Mouse (Mus musculus): Measurements from ENCODE around the gene Slain1. TPM values are rescaled to one million over a fixed set of nuclear protein-coding genes. Genes with fewer than 3 reads are reported as not detected.

Slain1 gene
- 19.9 and 22.8 TPM in 2 replicates for polyA plus RNA-seq (2016; fragmentation: Nextera tagmentation; extraction: Ambion mirVana)

DNA sequence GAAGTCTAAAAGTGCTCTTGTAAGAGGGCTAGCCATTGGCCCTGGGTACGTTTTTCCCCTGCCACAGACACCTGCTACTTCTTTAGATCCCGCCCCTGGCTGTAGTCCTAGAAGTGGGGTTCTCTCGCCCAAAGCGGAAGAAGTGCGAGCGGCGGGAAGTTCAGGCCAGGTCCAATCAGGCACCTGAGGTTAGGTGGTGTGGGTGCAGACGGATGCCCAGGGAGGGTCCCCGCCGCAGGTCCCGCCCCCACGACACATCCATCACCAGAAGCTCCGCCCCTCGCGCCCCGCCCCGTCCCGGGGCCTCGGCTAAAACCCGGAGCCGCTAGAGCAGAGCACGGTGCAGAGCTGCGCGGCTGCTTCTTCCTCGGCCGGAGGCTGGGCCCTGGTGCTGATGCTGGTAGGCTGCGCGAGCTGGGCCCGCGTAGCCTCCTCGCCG lies at the start of gene Slain1:
Gene Slain1 (plus strand): TSS at position 333 of the 439 bp plus-strand sequence.
- under 1% methylated on average over 31 of the region's 32 CpGs for WGBS
- Histone ChIP-seq H3K9ac (peak within 1 kb of the TSS; percentile 97), H3K27ac (peak within 1 kb of the TSS; percentile 96), H3K9me3 (replicated peaks) (no peaks in the 10 kb centered on the region), H3K4me1 (peaks cover 33% of the 10 kb centered on the region), H3K36me3 (no peaks in the 10 kb centered on the region), H3K27me3 (no peaks in the 10 kb centered on the region), H3K4me2 (replicated peaks) (peak within 1 kb of the TSS; percentile 66), H3K4me3 (peak within 1 kb of the TSS; percentile 76)
- ATAC-seq (ENCODE audit: low FRiP score), result peak; percentile 97

DNA sequence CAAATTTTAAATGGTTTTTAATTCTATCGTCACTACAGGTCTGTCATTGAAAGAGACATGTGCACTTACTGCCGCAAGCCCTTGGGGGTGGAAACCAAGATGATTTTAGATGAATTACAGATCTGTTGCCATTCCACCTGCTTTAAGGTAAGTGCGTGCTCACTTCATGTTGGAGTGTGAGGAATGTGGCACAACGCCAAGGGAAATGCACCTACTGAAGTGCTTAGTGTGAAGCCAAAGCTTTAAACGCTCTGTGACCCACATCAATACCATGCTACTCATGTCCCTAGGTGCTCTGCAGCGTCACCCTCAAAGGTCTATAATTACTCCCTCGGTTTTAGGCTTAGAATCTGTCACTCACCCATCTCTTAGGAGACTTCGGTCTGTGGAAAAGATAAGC lies 42.0 kb upstream of the Slain1 start:
- Histone ChIP-seq H3K4me1 (no peaks in the 10 kb centered on the region), H3K9me3 (replicated peaks) (no peaks in the 10 kb centered on the region), H3K9ac (no peak overlapping the region), H3K27ac (no peak overlapping the region), H3K36me3 (no peaks in the 10 kb centered on the region), H3K27me3 (no peaks in the 10 kb centered on the region), H3K4me2 (replicated peaks) (no peak overlapping the region), H3K4me3 (no peak overlapping the region)
- no peak for ATAC-seq (ENCODE audit: low FRiP score)
- 85% methylated on average over 8 of the region's 8 CpGs for WGBS

DNA sequence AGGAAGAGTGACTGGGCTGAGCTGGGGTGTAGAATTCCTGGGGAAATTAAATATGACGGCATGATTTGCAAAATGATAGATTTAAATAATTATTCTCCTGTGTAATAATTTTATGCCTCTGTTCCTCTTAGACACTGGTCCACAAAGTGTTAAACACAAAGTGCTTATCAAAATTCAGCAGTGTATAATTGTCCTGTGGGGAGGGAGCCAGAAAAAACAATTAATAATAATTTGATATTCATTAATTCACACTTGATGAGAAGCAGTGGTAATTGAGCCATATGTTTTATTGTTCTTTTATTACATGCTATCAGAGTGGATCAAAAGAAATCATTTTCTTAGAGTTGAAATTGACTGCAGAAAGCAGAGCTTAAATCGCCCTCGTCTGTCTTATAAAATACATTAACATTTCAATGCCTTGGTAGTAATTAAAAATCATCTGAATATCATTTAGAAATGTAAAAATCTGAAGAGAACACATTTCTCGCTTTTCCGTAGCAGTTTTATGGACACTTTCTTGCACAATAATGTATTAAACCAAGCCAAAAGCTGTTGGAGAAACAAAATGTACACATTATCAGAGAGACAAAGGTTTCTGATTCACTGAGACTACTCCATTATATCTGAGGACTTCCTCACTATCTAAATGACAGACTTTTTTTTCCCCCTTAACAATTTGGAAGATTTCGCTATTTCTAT lies 36.3 kb upstream of the Slain1 start:
- WGBS, result 71% methylated on average over 6 of the region's 6 CpGs
- H3K9ac ChIP-seq, result no peak overlapping the region
- H3K9me3 ChIP-seq (replicated peaks), result no peaks in the 10 kb centered on the region
- H3K27me3 ChIP-seq, result no peaks in the 10 kb centered on the region
- no peak; the same call in 1 of the 2 replicates for ATAC-seq (ENCODE audit: low FRiP score)
- H3K4me3 ChIP-seq, result no peak overlapping the region
- no peak overlapping the region for H3K27ac ChIP-seq
- no peaks in the 10 kb centered on the region for H3K36me3 ChIP-seq
- H3K4me1 ChIP-seq, result no peaks in the 10 kb centered on the region
- H3K4me2 ChIP-seq (replicated peaks), result no peak overlapping the region

DNA sequence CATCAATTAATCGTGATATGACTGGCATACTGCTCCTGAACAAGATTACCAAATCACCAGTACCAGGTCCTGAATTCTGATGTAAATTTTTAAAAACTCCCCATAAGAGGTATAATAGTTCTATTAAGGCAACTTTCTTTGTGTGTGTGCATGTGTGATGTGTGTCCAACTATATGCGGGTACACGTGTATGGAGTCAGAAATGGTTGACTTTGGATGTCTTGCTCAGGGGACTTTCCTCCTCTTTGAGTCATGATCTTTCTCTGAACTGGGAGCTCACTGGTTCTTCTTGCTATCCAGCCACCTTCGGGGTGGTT lies 35.8 kb upstream of the Slain1 start:
- Histone ChIP-seq H3K36me3 (no peaks in the 10 kb centered on the region), H3K4me2 (replicated peaks) (no peak overlapping the region), H3K27me3 (no peaks in the 10 kb centered on the region), H3K27ac (no peak overlapping the region), H3K4me3 (no peak overlapping the region), H3K4me1 (no peaks in the 10 kb centered on the region), H3K9ac (no peak overlapping the region), H3K9me3 (replicated peaks) (no peaks in the 10 kb centered on the region)
- ATAC-seq (ENCODE audit: low FRiP score), result no peak
- 91% methylated on average over 4 of the region's 4 CpGs for WGBS

DNA sequence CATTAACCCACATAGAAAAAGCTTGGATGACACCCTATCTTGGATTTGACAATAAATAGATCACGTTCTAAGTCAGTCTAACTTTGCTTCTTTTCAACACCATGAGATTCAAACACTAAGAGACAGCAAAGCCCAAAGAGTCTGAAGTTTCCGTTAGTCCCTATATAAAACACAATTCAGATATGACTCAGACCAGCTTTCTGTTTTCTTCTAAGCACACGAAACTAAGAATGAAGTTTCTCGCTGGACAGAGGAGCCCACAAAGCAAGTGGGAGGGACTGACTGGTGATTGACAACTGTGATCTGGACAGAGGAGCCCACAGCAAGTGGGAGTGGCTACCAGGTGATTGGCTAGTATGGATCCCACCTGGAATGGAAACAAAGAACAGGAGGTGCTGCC lies 30.3 kb upstream of the Slain1 start:
- no peaks in the 10 kb centered on the region for H3K9me3 ChIP-seq (replicated peaks)
- 88% methylated on average over 4 of the region's 4 CpGs for WGBS
- H3K4me3 ChIP-seq, result no peak overlapping the region
- ATAC-seq (ENCODE audit: low FRiP score), result no peak
- H3K27me3 ChIP-seq, result no peaks in the 10 kb centered on the region
- H3K27ac ChIP-seq, result no peak overlapping the region
- H3K9ac ChIP-seq, result no peak overlapping the region
- H3K36me3 ChIP-seq, result no peaks in the 10 kb centered on the region
- H3K4me1 ChIP-seq, result no peaks in the 10 kb centered on the region
- H3K4me2 ChIP-seq (replicated peaks), result no peak overlapping the region

DNA sequence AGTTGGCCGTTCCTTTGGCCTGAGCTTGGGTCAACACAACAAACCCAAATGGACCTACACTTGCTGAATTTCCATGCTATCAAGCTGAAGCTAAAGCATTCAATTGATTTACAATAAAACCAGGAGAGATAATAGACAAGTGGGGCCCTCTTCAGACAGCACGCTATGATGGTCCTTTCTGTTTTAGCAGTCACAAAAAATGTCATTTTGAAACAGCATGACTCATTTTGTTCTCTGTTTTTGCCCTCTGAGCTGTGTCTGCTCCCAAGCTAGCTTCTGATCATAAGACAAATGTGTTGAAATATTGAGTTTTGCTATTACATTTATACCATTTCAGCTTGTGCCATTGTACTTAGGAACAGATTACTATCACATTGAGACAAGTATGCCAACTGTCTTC lies 28.8 kb upstream of the Slain1 start:
- no peaks in the 10 kb centered on the region for H3K4me1 ChIP-seq
- no peak overlapping the region for H3K4me2 ChIP-seq (replicated peaks)
- H3K36me3 ChIP-seq, result no peaks in the 10 kb centered on the region
- no peak overlapping the region for H3K4me3 ChIP-seq
- ATAC-seq (ENCODE audit: low FRiP score), result no peak
- no peaks in the 10 kb centered on the region for H3K9me3 ChIP-seq (replicated peaks)
- no peak overlapping the region for H3K27ac ChIP-seq
- 88% methylated on average over 2 of the region's 2 CpGs for WGBS
- no peak overlapping the region for H3K9ac ChIP-seq
- H3K27me3 ChIP-seq, result no peaks in the 10 kb centered on the region

DNA sequence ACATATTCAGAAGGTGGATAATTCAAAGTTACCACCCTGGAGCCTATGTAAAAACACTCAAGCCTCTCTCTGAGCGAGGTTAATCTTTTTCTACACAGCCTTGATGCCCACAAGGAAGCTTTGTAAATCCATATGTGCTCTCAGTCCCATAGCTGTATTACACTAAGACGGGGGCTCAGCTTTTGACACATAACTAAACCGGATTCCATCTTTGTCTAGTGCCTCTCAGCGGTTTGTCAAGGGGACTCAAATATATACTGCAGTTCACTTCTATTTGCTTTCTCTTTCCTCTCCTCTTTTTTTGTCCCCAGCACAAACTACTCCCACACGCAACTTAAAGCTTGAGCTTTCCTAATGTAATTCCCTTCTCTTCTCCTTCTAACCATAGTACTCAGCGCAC lies 23.9 kb upstream of the Slain1 start:
- no peak overlapping the region for H3K9ac ChIP-seq
- 91% methylated on average over 6 of the region's 6 CpGs for WGBS
- H3K4me2 ChIP-seq (replicated peaks), result no peak overlapping the region
- no peaks in the 10 kb centered on the region for H3K4me1 ChIP-seq
- H3K9me3 ChIP-seq (replicated peaks), result no peaks in the 10 kb centered on the region
- H3K4me3 ChIP-seq, result no peak overlapping the region
- H3K27ac ChIP-seq, result no peak overlapping the region
- no peaks in the 10 kb centered on the region for H3K36me3 ChIP-seq
- no peaks in the 10 kb centered on the region for H3K27me3 ChIP-seq
- no peak for ATAC-seq (ENCODE audit: low FRiP score)

DNA sequence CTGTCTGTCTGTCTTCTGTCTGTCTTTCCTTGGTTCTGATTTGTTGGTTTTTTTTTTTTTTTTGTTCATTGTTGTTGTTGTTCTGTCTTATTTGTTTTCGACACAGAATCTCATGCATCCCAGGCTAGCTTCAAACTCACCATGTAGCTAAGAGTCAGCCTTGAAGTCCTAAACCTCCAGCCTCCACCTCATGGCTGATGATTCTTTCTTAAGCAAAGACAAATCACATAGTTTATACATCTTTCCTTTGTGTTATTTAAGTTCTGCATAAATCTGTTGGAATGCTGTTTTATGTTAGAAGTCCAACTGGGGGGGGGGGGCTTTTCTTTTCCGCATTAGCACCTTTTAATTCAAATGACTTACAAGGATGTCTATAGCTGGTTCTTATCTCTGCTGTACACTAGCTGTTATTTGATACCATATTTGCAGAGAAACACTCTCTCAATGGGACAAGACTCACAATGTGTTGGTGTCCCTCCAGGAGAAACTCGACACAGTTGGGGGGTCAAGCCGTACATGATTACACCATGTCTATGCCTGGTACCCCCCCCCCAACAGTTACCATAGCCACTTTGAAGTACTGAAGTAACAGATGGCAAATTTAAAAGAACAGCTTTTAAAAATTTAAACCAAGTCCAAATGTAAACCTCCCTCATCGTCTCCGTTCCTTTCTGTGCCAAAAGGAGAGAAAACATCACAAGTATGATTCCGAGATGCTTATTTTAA lies 20.2 kb upstream of the Slain1 start:
- 88% methylated on average over 7 of the region's 7 CpGs for WGBS
- Histone ChIP-seq H3K4me2 (replicated peaks) (no peak overlapping the region), H3K27ac (no peak overlapping the region), H3K27me3 (no peaks in the 10 kb centered on the region), H3K4me1 (no peaks in the 10 kb centered on the region), H3K4me3 (no peak overlapping the region), H3K9ac (no peak overlapping the region), H3K36me3 (no peaks in the 10 kb centered on the region), H3K9me3 (replicated peaks) (0 out of 2 replicates have a peak, but pooled peaks cover 3% of the 10 kb centered on the region)
- no peak for ATAC-seq (ENCODE audit: low FRiP score)

DNA sequence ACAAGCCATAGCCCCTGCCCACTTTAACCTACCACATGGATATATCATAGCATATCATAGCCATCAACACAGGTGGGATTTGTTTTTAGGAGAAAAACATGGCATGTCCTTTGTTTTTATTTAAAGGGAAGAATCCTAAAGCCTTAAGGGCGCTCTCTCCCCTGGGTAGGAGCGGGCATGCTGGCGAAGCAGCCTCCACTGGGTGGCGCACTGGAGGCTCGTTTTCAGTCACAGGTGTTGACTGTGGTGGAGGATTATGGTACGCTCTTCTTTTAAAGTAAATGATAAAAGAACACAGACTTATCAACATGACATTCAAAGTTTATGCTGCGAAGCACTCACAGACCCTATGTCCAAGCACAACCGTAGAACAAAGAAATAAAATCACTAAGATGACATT lies 19.5 kb upstream of the Slain1 start:
- no peak overlapping the region for H3K4me3 ChIP-seq
- H3K9ac ChIP-seq, result no peak overlapping the region
- H3K9me3 ChIP-seq (replicated peaks), result 0 out of 2 replicates have a peak, but pooled peaks cover 3% of the 10 kb centered on the region
- no peak overlapping the region for H3K27ac ChIP-seq
- no peak for ATAC-seq (ENCODE audit: low FRiP score)
- H3K4me2 ChIP-seq (replicated peaks), result no peak overlapping the region
- H3K4me1 ChIP-seq, result no peaks in the 10 kb centered on the region
- H3K27me3 ChIP-seq, result no peaks in the 10 kb centered on the region
- 87% methylated on average over 8 of the region's 8 CpGs for WGBS
- no peaks in the 10 kb centered on the region for H3K36me3 ChIP-seq

DNA sequence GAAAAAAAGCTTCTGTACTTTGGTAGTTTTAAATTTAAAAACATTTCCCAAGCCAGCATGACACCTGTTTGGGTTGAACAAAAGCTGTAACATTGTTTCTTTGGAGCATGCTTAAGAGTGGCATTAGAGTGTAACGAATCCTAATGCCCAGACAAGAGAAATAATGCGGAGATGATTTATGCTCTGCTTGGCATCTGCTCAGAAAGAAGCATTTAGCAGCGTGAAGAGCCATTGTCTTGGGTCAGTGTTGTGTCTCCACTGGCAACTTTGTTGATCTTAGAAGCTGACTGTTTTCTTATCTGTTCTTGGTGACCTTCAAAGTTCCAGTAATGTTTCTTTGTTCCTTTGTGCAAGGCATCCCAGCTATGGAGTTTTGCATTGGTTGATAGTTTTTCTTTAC lies 6.1 kb upstream of the Slain1 start:
- ATAC-seq (ENCODE audit: low FRiP score), result no peak
- Histone ChIP-seq H3K27me3 (no peaks in the 10 kb centered on the region), H3K4me1 (peaks cover 11% of the 10 kb centered on the region), H3K36me3 (no peaks in the 10 kb centered on the region), H3K4me2 (replicated peaks) (no peak overlapping the region), H3K4me3 (no peak overlapping the region), H3K9me3 (replicated peaks) (no peaks in the 10 kb centered on the region), H3K9ac (no peak overlapping the region), H3K27ac (no peak overlapping the region)
- 39% methylated on average over 3 of the region's 3 CpGs for WGBS

DNA sequence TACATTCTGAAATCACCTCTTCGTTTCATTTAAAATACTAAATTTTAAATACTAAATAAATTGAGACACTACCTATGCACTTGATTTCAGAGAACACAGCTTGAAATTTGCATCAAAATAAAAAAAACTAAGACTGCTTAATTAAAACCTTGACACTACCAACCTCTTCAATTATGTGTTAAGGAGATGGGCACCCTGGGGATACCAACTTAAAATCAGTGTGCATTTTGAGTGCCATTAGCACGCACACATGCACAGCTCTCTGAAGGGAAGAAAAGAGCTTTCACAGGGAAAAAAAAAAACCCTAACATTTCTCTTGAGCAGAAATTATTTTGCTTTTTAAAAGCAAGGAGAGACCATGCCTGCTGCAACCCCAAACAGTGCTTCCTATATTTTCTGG lies 2.0 kb upstream of the Slain1 start:
- no peaks in the 10 kb centered on the region for H3K27me3 ChIP-seq
- H3K9me3 ChIP-seq (replicated peaks), result no peaks in the 10 kb centered on the region
- no peaks in the 10 kb centered on the region for H3K36me3 ChIP-seq
- H3K4me3 ChIP-seq, result no peak overlapping the region
- peaks cover 32% of the 10 kb centered on the region for H3K4me1 ChIP-seq
- no peak overlapping the region for H3K4me2 ChIP-seq (replicated peaks)
- 50% methylated on average over 2 of the region's 2 CpGs for WGBS
- no peak overlapping the region for H3K27ac ChIP-seq
- ATAC-seq (ENCODE audit: low FRiP score), result no peak
- no peak overlapping the region for H3K9ac ChIP-seq

DNA sequence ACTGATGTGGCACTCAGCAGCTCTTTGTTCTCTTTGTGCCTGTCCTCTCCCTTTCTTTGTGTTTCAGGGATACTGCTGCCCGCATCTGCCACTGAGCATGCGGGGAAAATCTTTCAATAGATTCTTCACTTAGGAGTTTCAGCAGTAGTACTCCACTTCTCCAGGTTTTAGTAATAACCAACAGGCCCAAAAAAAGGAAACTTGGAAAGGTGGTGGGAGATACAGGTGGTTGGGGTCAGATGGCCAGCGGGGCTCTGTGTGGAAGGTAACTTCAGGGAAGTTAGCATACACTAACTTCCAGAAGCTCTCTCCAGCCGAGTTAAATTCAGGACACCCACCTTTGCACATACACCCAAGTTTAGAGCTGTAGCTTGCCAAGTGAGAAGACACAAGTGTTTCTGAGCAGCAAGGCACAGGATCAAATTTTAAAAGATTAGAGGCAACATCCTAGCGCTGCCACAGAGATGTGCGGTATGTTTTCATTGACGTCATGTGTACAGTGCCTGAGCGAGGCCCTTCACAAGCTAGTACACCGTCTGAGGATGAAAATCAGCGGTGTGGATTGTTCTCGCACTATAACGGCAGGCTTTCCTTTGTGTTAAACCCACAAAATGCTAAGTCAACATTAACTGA lies 1.3 kb upstream of the Slain1 start:
- Histone ChIP-seq H3K4me1 (peaks cover 32% of the 10 kb centered on the region), H3K4me3 (no peak overlapping the region), H3K36me3 (no peaks in the 10 kb centered on the region), H3K27ac (0 out of 2 replicates have a peak overlapping the region, but pooled peaks have one; percentile 12), H3K4me2 (replicated peaks) (peak overlapping the region; percentile 30), H3K9me3 (replicated peaks) (no peaks in the 10 kb centered on the region), H3K27me3 (no peaks in the 10 kb centered on the region), H3K9ac (no peak overlapping the region)
- 32% methylated on average over 12 of the region's 12 CpGs for WGBS
- ATAC-seq (ENCODE audit: low FRiP score), result no peak
